Mouse (Mus musculus): ENCODE measurements around the gene Hnrnpa3. TPM values are rescaled to one million over a fixed set of nuclear protein-coding genes. Genes with fewer than 3 reads are reported as not detected.
"Not testable (repeated sequence)": the region's sequence is repeated elsewhere in the genome, so short reads cannot be mapped to it uniquely, and the experiment has no call there.

The Hnrnpa3 gene
- polyA plus RNA-seq, 1 experiment from 2014 or later, result 325 TPM

- H3K9ac ChIP-seq (ENCODE audit: low read length), result no peak overlapping the region
- H3K27ac ChIP-seq (ENCODE audit: low read depth, low read length), result no peak overlapping the region
- no peak for ATAC-seq (replicated peaks; ENCODE audit: low FRiP score)
- WGBS, result 82% methylated on average over 6 of the region's 6 CpGs
- no peaks in the 10 kb centered on the region for H3K27me3 ChIP-seq (ENCODE audit: control insufficient read depth, insufficient read depth, low read length)
- no peak for DNase-seq (ENCODE audit: low spot score)
- no peak overlapping the region for H3K4me2 ChIP-seq (ENCODE audit: low read depth, low read length, severe bottlenecking)
- H3K4me1 ChIP-seq (replicated peaks; ENCODE audit: control insufficient read depth, insufficient read depth, low read length), result no peaks in the 10 kb centered on the region
- no peaks in the 10 kb centered on the region for H3K9me3 ChIP-seq (ENCODE audit: control insufficient read depth, low read length)
- H3K4me3 ChIP-seq (ENCODE audit: low read depth, low read length), result no peak overlapping the region
- no peaks in the 10 kb centered on the region for H3K36me3 ChIP-seq (ENCODE audit: control insufficient read depth, insufficient read depth, low read length)
These were observed 25.7 kb upstream of the Hnrnpa3 start for GRCm38 (mm10) chr2:75633381-75633780.

DNA sequence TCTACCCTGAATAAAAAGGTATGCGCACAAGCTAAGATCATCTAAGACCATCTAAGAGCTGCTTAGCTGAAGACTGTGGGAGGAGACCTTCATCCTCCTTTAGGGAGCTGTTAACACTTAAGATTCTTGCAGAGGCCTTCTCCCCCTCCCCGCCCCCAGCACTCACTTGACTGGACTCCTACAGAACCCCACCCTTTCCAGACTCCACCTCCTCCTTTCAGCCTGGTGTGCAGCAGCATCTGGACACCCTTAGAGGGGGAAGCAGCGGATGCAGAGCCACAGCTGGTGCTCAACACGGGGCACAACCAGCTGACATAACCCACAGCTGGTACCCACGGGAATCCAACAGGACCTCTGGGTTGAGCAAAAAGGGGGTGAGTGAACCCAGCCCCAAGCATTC, 25.3 kb upstream of the Hnrnpa3 start:
- Histone ChIP-seq H3K9ac (ENCODE audit: low read length) (no peak overlapping the region), H3K36me3 (ENCODE audit: control insufficient read depth, insufficient read depth, low read length) (no peaks in the 10 kb centered on the region), H3K27me3 (ENCODE audit: control insufficient read depth, insufficient read depth, low read length) (no peaks in the 10 kb centered on the region), H3K4me2 (ENCODE audit: low read depth, low read length, severe bottlenecking) (no peak overlapping the region), H3K4me1 (replicated peaks; ENCODE audit: control insufficient read depth, insufficient read depth, low read length) (no peaks in the 10 kb centered on the region), H3K9me3 (ENCODE audit: control insufficient read depth, low read length) (no peaks in the 10 kb centered on the region), H3K4me3 (ENCODE audit: low read depth, low read length) (no peak overlapping the region), H3K27ac (ENCODE audit: low read depth, low read length) (no peak overlapping the region)
- WGBS, result 86% methylated on average over 5 of the region's 5 CpGs
- DNase-seq (ENCODE audit: low spot score) (no peak), ATAC-seq (replicated peaks; ENCODE audit: low FRiP score) (no peak)

- not testable (repeated sequence) for H3K9me3 ChIP-seq (ENCODE audit: control insufficient read depth, low read length)
These were observed 24.6 kb upstream of the Hnrnpa3 start for GRCm38 (mm10) chr2:75634431-75634830.

DNA sequence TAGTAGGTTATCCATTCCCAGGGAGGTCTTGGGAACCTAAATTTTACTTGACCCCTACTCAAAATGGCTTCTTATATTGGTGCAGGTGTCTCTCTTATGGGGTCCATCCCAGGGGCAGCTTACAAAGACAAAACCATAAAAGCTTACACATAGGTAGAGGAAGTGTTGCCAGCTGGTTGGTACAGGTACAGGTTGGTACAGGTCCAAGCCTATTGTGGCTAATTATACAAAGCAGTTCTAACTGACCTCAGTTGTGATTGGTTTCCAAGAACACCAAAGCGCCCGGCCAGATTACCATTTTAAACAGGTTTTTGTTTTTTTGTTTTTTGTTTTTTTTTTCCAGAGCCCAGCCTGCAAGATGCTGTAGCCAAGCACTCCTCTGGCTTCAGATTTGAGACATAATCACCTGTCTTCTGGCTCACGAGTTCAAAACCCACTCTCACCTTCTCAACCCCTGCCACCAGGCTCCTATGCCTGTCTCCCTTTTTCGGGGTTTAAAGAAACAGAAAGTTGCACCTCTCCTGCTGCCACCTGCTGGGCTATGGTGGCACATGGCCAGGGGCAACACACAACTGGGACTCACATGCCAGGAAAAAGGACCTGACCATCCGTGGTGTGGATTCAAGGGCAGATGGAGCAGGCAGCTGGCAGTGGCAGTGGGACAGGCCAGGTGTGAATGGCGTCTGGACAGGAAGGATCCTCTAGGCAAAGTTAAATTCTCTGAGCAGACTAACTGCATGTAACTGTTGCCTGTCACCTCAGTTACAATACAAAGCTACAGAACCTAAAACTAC, 22.6 kb upstream of the Hnrnpa3 start:
- H3K27me3 ChIP-seq (ENCODE audit: control insufficient read depth, insufficient read depth, low read length), result no peaks in the 10 kb centered on the region
- no peak overlapping the region for H3K9ac ChIP-seq (ENCODE audit: low read length)
- H3K36me3 ChIP-seq (ENCODE audit: control insufficient read depth, insufficient read depth, low read length), result no peaks in the 10 kb centered on the region
- no peak overlapping the region for H3K4me2 ChIP-seq (ENCODE audit: low read depth, low read length, severe bottlenecking)
- H3K4me1 ChIP-seq (replicated peaks; ENCODE audit: control insufficient read depth, insufficient read depth, low read length), result no peaks in the 10 kb centered on the region
- no peak overlapping the region for H3K4me3 ChIP-seq (ENCODE audit: low read depth, low read length)
- WGBS, result 78% methylated on average over 6 of the region's 6 CpGs
- ATAC-seq (replicated peaks; ENCODE audit: low FRiP score) (no peak), DNase-seq (ENCODE audit: low spot score) (no peak)
- H3K27ac ChIP-seq (ENCODE audit: low read depth, low read length), result no peak overlapping the region
- no peaks in the 10 kb centered on the region for H3K9me3 ChIP-seq (ENCODE audit: control insufficient read depth, low read length)

More at GRCm38 (mm10) chr2:75634431-75634830, 24.6 kb upstream of the Hnrnpa3 start:
- WGBS, result 96% methylated on average over 14 of the region's 14 CpGs
- not testable (repeated sequence) for H3K27me3 ChIP-seq (ENCODE audit: control insufficient read depth, insufficient read depth, low read length); DNase-seq (ENCODE audit: low spot score); H3K9ac ChIP-seq (ENCODE audit: low read length); H3K27ac ChIP-seq (ENCODE audit: low read depth, low read length); H3K4me3 ChIP-seq (ENCODE audit: low read depth, low read length); ATAC-seq (replicated peaks; ENCODE audit: low FRiP score); H3K36me3 ChIP-seq (ENCODE audit: control insufficient read depth, insufficient read depth, low read length); H3K4me1 ChIP-seq (replicated peaks; ENCODE audit: control insufficient read depth, insufficient read depth, low read length); H3K4me2 ChIP-seq (ENCODE audit: low read depth, low read length, severe bottlenecking)

DNA sequence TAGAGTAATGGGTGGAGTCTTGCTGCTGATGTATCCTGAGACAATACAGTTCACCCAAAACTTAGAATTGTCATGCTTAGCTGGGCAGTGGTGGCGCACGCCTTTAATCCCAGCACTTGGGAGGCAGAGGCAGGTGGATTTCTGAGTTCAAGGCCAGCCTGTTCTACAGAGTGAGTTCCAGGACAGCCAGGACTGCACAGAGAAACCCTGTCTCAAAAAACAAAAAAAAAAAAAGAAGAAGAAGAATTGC, 22.1 kb upstream of the Hnrnpa3 start:
- H3K4me1 ChIP-seq (replicated peaks; ENCODE audit: control insufficient read depth, insufficient read depth, low read length); DNase-seq (ENCODE audit: low spot score); H3K9me3 ChIP-seq (ENCODE audit: control insufficient read depth, low read length); ATAC-seq (replicated peaks; ENCODE audit: low FRiP score); H3K4me2 ChIP-seq (ENCODE audit: low read depth, low read length, severe bottlenecking); H3K36me3 ChIP-seq (ENCODE audit: control insufficient read depth, insufficient read depth, low read length); H3K27ac ChIP-seq (ENCODE audit: low read depth, low read length); H3K4me3 ChIP-seq (ENCODE audit: low read depth, low read length); H3K27me3 ChIP-seq (ENCODE audit: control insufficient read depth, insufficient read depth, low read length); H3K9ac ChIP-seq (ENCODE audit: low read length): not testable (repeated sequence)
- 94% methylated on average over 2 of the region's 2 CpGs for WGBS

GRCm38 (mm10) chr2:75637361-75637760, 21.7 kb upstream of the Hnrnpa3 start:
- no peak overlapping the region for H3K4me2 ChIP-seq (ENCODE audit: low read depth, low read length, severe bottlenecking)
- H3K4me3 ChIP-seq (ENCODE audit: low read depth, low read length), result no peak overlapping the region
- H3K4me1 ChIP-seq (replicated peaks; ENCODE audit: control insufficient read depth, insufficient read depth, low read length), result no peaks in the 10 kb centered on the region
- no peaks in the 10 kb centered on the region for H3K36me3 ChIP-seq (ENCODE audit: control insufficient read depth, insufficient read depth, low read length)
- H3K9me3 ChIP-seq (ENCODE audit: control insufficient read depth, low read length), result no peaks in the 10 kb centered on the region
- H3K9ac ChIP-seq (ENCODE audit: low read length), result no peak overlapping the region
- no peaks in the 10 kb centered on the region for H3K27me3 ChIP-seq (ENCODE audit: control insufficient read depth, insufficient read depth, low read length)
- no peak for ATAC-seq (replicated peaks; ENCODE audit: low FRiP score)
- H3K27ac ChIP-seq (ENCODE audit: low read depth, low read length), result no peak overlapping the region
- DNase-seq (ENCODE audit: low spot score), result no peak

- not testable (repeated sequence) for ATAC-seq (replicated peaks; ENCODE audit: low FRiP score); H3K9ac ChIP-seq (ENCODE audit: low read length); H3K4me3 ChIP-seq (ENCODE audit: low read depth, low read length); H3K4me1 ChIP-seq (replicated peaks; ENCODE audit: control insufficient read depth, insufficient read depth, low read length); H3K27me3 ChIP-seq (ENCODE audit: control insufficient read depth, insufficient read depth, low read length); H3K4me2 ChIP-seq (ENCODE audit: low read depth, low read length, severe bottlenecking); DNase-seq (ENCODE audit: low spot score); H3K36me3 ChIP-seq (ENCODE audit: control insufficient read depth, insufficient read depth, low read length); H3K9me3 ChIP-seq (ENCODE audit: control insufficient read depth, low read length); H3K27ac ChIP-seq (ENCODE audit: low read depth, low read length)
- 92% methylated on average over 6 of the region's 6 CpGs for WGBS
These were observed 21.2 kb upstream of the Hnrnpa3 start for GRCm38 (mm10) chr2:75637822-75638221.

DNA sequence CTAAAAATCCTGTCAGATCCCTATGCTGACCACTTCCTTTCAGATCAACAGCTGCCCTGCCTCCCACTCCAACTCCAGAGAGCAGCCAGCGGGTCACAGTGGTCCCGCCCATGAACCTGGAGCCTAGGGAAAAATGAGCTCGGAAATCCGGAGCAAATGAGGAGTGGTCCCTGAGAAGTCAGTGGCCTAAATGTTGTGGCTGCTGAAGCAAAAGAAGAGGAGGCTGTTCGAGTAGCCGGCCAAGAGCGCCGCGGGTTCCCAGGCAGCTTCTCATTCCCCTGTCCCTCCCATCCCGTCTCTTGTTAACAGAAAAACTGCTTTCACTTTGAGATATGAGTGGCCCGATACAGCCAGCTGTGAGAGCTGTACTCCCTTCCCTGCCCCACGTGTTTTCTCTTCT, 19.5 kb upstream of the Hnrnpa3 start:
- not testable (repeated sequence) for H3K27me3 ChIP-seq (ENCODE audit: control insufficient read depth, insufficient read depth, low read length); H3K36me3 ChIP-seq (ENCODE audit: control insufficient read depth, insufficient read depth, low read length); H3K27ac ChIP-seq (ENCODE audit: low read depth, low read length); H3K4me1 ChIP-seq (replicated peaks; ENCODE audit: control insufficient read depth, insufficient read depth, low read length); H3K4me2 ChIP-seq (ENCODE audit: low read depth, low read length, severe bottlenecking); H3K9ac ChIP-seq (ENCODE audit: low read length); H3K9me3 ChIP-seq (ENCODE audit: control insufficient read depth, low read length); DNase-seq (ENCODE audit: low spot score); ATAC-seq (replicated peaks; ENCODE audit: low FRiP score); H3K4me3 ChIP-seq (ENCODE audit: low read depth, low read length)
- WGBS, result 70% methylated on average over 11 of the region's 12 CpGs

GRCm38 (mm10) chr2:75642312-75642711, 16.7 kb upstream of the Hnrnpa3 start:
- H3K4me2 ChIP-seq (ENCODE audit: low read depth, low read length, severe bottlenecking); H3K4me1 ChIP-seq (replicated peaks; ENCODE audit: control insufficient read depth, insufficient read depth, low read length); ATAC-seq (replicated peaks; ENCODE audit: low FRiP score); H3K9ac ChIP-seq (ENCODE audit: low read length); DNase-seq (ENCODE audit: low spot score); H3K27me3 ChIP-seq (ENCODE audit: control insufficient read depth, insufficient read depth, low read length); H3K9me3 ChIP-seq (ENCODE audit: control insufficient read depth, low read length); H3K36me3 ChIP-seq (ENCODE audit: control insufficient read depth, insufficient read depth, low read length); H3K27ac ChIP-seq (ENCODE audit: low read depth, low read length); H3K4me3 ChIP-seq (ENCODE audit: low read depth, low read length): not testable (repeated sequence)
- WGBS, result 93% methylated on average over 3 of the region's 4 CpGs

Data from forebrain, embryonic 11.5 days (tissue).